Mouse (Mus musculus): ENCODE measurements at regions not wholly inside any gene's neighbourhood (a gene's known extent, or its start where the extent isn't known, plus 50 kb on each side); places are given as distances from the start of the nearest gene placed in this dataset.

DNA sequence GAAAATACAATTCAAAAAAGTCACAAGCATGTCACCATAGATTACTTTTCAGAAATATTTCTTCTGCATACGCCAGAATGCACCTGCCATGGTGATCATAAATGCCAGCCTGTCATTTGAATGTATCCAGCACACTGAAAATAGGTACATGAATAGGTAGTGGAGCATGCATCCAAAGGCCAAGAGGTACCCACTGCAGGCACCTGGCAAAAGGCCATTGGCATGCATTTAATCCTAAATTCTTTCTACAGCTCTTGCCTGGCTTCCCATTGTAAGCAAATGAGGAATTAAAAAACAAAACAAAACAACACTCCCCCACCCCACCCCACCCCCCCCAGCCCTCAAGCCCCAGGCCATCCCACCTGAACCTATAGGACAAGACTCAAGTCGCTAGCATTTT, 147.9 kb downstream of the Evx1 start:
- dilution Hi-C loops (cut with MboI; ENCODE audit: extremely low pct_ligation_motif_present, extremely low pct_unique_long_range_greater_than_20kb, low sequenced_read_pairs), result no loop called here
- no peaks in the 10 kb centered on the region for H3K36me3 ChIP-seq (replicated peaks in 1 of 2; ENCODE audit: control insufficient read depth in 1 of 2, insufficient read depth in 1 of 2, low read length in 1 of 2)

DNA sequence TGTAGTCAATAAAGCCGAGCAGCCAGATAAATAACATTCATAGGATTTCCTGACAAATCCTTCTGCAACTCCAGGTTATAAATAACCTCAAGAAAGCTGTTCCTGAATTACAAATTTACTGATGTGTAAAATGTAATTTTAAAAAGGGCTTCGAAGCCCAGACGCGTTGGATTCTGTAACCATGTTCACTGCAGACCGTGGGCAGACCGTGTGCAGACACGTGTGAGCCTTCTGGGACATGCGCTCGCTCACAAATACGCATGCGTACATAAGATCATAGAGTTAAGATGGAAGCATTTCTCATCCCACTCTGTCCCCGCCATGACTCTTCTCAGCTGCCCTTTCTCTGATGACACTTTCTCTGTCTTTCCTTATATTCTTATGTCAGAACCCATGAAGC, 150.1 kb downstream of the Evx1 start:
- no peak for DNase-seq (ENCODE audit: extremely low read depth)
- Histone ChIP-seq H3K4me1 (ENCODE audit: control insufficient read depth in 1 of 2, insufficient read depth in 2 of 2) (no peaks in the 10 kb centered on the region), H3K79me2 (replicated peaks; ENCODE audit: control insufficient read depth, extremely low read depth, insufficient read depth, poor library complexity, severe bottlenecking) (no peaks in the 10 kb centered on the region), H3K4me3 (replicated peaks in 1 of 3; ENCODE audit: low read depth in 2 of 3, low read length in 2 of 3, poor library complexity in 1 of 3) (no peak overlapping the region), H3K36me3 (replicated peaks in 1 of 2; ENCODE audit: control insufficient read depth in 1 of 2, insufficient read depth in 1 of 2, low read length in 1 of 2) (no peaks in the 10 kb centered on the region), H3K4me2 (ENCODE audit: insufficient read depth, low read depth, poor library complexity, severe bottlenecking) (no peak overlapping the region), H3K9me3 (replicated peaks; ENCODE audit: low read length) (peaks cover under 1% of the 10 kb centered on the region), H3K27me3 (replicated peaks) (no peaks in the 10 kb centered on the region), H3K27ac (ENCODE audit: insufficient read depth, low read depth) (no peak overlapping the region), H3K9ac (ENCODE audit: insufficient read depth, low read depth) (no peak overlapping the region)
- no peak for TF ChIP-seq SIN3A (IDR thresholded peaks at IDR 0.05; ENCODE audit: low read length)
- no peak for TF ChIP-seq CHD2 (IDR thresholded peaks at IDR 0.05; ENCODE audit: low read length)
- no peak for TF ChIP-seq BHLHE40 (IDR thresholded peaks at IDR 0.05; ENCODE audit: low read depth, low read length)
- TF ChIP-seq ZKSCAN1 (IDR thresholded peaks at IDR 0.05; ENCODE audit: borderline replicate concordance, low read depth, low read length), result no peak
- TF ChIP-seq MYC (IDR thresholded peaks at IDR 0.05; ENCODE audit: low read depth, low read length), result no peak
- TF ChIP-seq MXI1 (IDR thresholded peaks at IDR 0.05; ENCODE audit: low read depth, low read length), result no peak
- no peak for TF ChIP-seq ETS1 (conservative IDR thresholded peaks at IDR 0.05; ENCODE audit: low read depth, low read length)
- TF ChIP-seq NELFE (IDR thresholded peaks at IDR 0.05; ENCODE audit: low read depth, low read length), result no peak
- no peak for TF ChIP-seq USF2 (conservative IDR thresholded peaks at IDR 0.05; ENCODE audit: low read depth, low read length)
- TF ChIP-seq UBTF (IDR thresholded peaks at IDR 0.05; ENCODE audit: low read depth, low read length), result no peak
- TF ChIP-seq ELF1 (IDR thresholded peaks at IDR 0.05; ENCODE audit: low read depth, low read length), result no peak
- no peak for TF ChIP-seq MAX (IDR thresholded peaks at IDR 0.05; ENCODE audit: low read length)
- in situ Hi-C loops (cut with MboI; ENCODE audit: low pct_ligation_motif_present, low pct_unique_long_range_greater_than_20kb, low sequenced_read_pairs) (no loop called here), dilution Hi-C loops (cut with MboI; ENCODE audit: extremely low pct_ligation_motif_present, extremely low pct_unique_long_range_greater_than_20kb, low sequenced_read_pairs) (no loop called here)

More for the DNA sequence above, 147.9 kb downstream of the Evx1 start:
- no peak overlapping the region for H3K4me2 ChIP-seq (ENCODE audit: insufficient read depth, low read depth, poor library complexity, severe bottlenecking)
- H3K4me1 ChIP-seq (ENCODE audit: control insufficient read depth in 1 of 2, insufficient read depth in 2 of 2), result no peaks in the 10 kb centered on the region
- H3K4me3 ChIP-seq (replicated peaks in 1 of 3; ENCODE audit: low read depth in 2 of 3, low read length in 2 of 3, poor library complexity in 1 of 3), result no peak overlapping the region
- TF ChIP-seq CTCF (conservative IDR thresholded peaks at IDR 0.05 in 1 of 2, IDR thresholded peaks at IDR 0.05 in 1 of 2; ENCODE audit: low read depth in 2 of 2, low read length in 2 of 2), result no peak
- TF ChIP-seq KAT2A (IDR thresholded peaks at IDR 0.05; ENCODE audit: insufficient replicate concordance, low read length), result no peak
- TF ChIP-seq BHLHE40 (IDR thresholded peaks at IDR 0.05; ENCODE audit: low read depth, low read length), result no peak
- no peak for TF ChIP-seq ZKSCAN1 (IDR thresholded peaks at IDR 0.05; ENCODE audit: borderline replicate concordance, low read depth, low read length)
- no peak for TF ChIP-seq MXI1 (IDR thresholded peaks at IDR 0.05; ENCODE audit: low read depth, low read length)
- no peak for TF ChIP-seq USF2 (conservative IDR thresholded peaks at IDR 0.05; ENCODE audit: low read depth, low read length)
- TF ChIP-seq MEF2A (IDR thresholded peaks at IDR 0.05; ENCODE audit: borderline replicate concordance, low read depth, low read length), result no peak
- TF ChIP-seq EP300 (IDR thresholded peaks at IDR 0.05; ENCODE audit: low read length), result no peak
- no peak for TF ChIP-seq SIN3A (IDR thresholded peaks at IDR 0.05; ENCODE audit: low read length)
- no peak for TF ChIP-seq IRF4 (IDR thresholded peaks at IDR 0.05; ENCODE audit: low read depth, low read length)
- no peak for TF ChIP-seq NELFE (IDR thresholded peaks at IDR 0.05; ENCODE audit: low read depth, low read length)
- TF ChIP-seq ETS1 (conservative IDR thresholded peaks at IDR 0.05; ENCODE audit: low read depth, low read length), result no peak
- no peak for TF ChIP-seq MAZ (IDR thresholded peaks at IDR 0.05; ENCODE audit: low read depth, low read length)
- TF ChIP-seq POLR2A (IDR thresholded peaks at IDR 0.05; ENCODE audit: low read depth, low read length), result no peak
- TF ChIP-seq ZC3H11A (IDR thresholded peaks at IDR 0.05; ENCODE audit: low read depth, low read length), result no peak
- no peak for TF ChIP-seq UBTF (IDR thresholded peaks at IDR 0.05; ENCODE audit: low read depth, low read length)
- TF ChIP-seq JUND (conservative IDR thresholded peaks at IDR 0.05; ENCODE audit: low read depth, low read length), result no peak
- TF ChIP-seq PAX5 (IDR thresholded peaks at IDR 0.05; ENCODE audit: low read length), result no peak
- TF ChIP-seq GABPA (IDR thresholded peaks at IDR 0.05; ENCODE audit: insufficient replicate concordance, low read depth, low read length), result no peak
- H3K27ac ChIP-seq (ENCODE audit: insufficient read depth, low read depth), result no peak overlapping the region
- no peak for DNase-seq (ENCODE audit: extremely low read depth)
- H3K27me3 ChIP-seq (replicated peaks), result no peaks in the 10 kb centered on the region
- no peak overlapping the region for H3K9ac ChIP-seq (ENCODE audit: insufficient read depth, low read depth)
- no peaks in the 10 kb centered on the region for H3K79me2 ChIP-seq (replicated peaks; ENCODE audit: control insufficient read depth, extremely low read depth, insufficient read depth, poor library complexity, severe bottlenecking)
- in situ Hi-C loops (cut with MboI; ENCODE audit: low pct_ligation_motif_present, low pct_unique_long_range_greater_than_20kb, low sequenced_read_pairs), result no loop called here
- peaks cover 4% of the 10 kb centered on the region for H3K9me3 ChIP-seq (replicated peaks; ENCODE audit: low read length)

Measured in CH12.LX (cell line).